Mouse (Mus musculus) heart, embryonic 12.5 days (tissue): ENCODE measurements around the gene Uap1. TPM values are rescaled to one million over a fixed set of nuclear protein-coding genes. Genes with fewer than 3 reads are reported as not detected.

ENCODE experiments used
- ATAC-seq: fragments of 200-750 bp; cut with Nextera tagmentation; 2 replicates; pipeline ENCODE4 v1.8.0; 2017; ENCODE audit warnings: moderate TSS enrichment, moderate library complexity; ENCODE audit not compliant: insufficient number of reproducible peaks, low FRiP score
- H3K27ac ChIP-seq: fragments of 300-500 bp; sonication (generic); 2 replicates; pipeline ENCODE4 v1.5.1; 2016; ENCODE audit warnings: mild to moderate bottlenecking, moderate library complexity; ENCODE audit not compliant: poor library complexity, severe bottlenecking
- H3K27me3 ChIP-seq: fragments of 300-500 bp; sonication (generic); replicated peaks from 2 replicates; pipeline ENCODE4 v1.6.1; 2016; ENCODE audit warnings: mild to moderate bottlenecking, moderate library complexity
- H3K36me3 ChIP-seq: fragments of 300-500 bp; sonication (generic); 2 replicates; pipeline ENCODE4 v1.6.1; 2016; ENCODE audit warnings: mild to moderate bottlenecking, moderate library complexity
- H3K4me1 ChIP-seq: fragments of 300-500 bp; sonication (generic); replicated peaks from 2 replicates; pipeline ENCODE4 v1.6.1; 2016; ENCODE audit warnings: mild to moderate bottlenecking
- H3K4me2 ChIP-seq: fragments of 300-500 bp; sonication (generic); 2 replicates; pipeline ENCODE4 v1.6.1; 2016; ENCODE audit warnings: mild to moderate bottlenecking, moderate library complexity
- H3K4me3 ChIP-seq: fragments of 300-500 bp; sonication (generic); 2 replicates; pipeline ENCODE4 v1.5.1; 2016; ENCODE audit warnings: mild to moderate bottlenecking
- H3K9ac ChIP-seq: fragments of 300-500 bp; sonication (generic); 2 replicates; pipeline ENCODE4 v1.6.1; 2016; ENCODE audit warnings: mild to moderate bottlenecking, moderate library complexity
- H3K9me3 ChIP-seq: fragments of 300-500 bp; sonication (generic); replicated peaks from 2 replicates; pipeline ENCODE4 v1.6.1; 2016; ENCODE audit warnings: mild to moderate bottlenecking, moderate library complexity
- WGBS: fragments of 180-500 bp; shearing (Covaris S2); methylation state at CpG from one replicate; pipeline ENCODE4 v1.1.7; 2016; 5-methylcytosine and 5-hydroxymethylcytosine counted together
- polyA plus RNA-seq: library from polyadenylated mRNA; unstranded; fragments of >200 nt; fragmentation: Nextera tagmentation; extraction: Ambion mirVana; gene quantifications from 2 replicates; pipeline ENCODE4 v1.2.1, GENCODE M21; 2016

The Uap1 gene
- polyA plus RNA-seq, result 61.6 and 66.1 TPM in 2 replicates

DNA sequence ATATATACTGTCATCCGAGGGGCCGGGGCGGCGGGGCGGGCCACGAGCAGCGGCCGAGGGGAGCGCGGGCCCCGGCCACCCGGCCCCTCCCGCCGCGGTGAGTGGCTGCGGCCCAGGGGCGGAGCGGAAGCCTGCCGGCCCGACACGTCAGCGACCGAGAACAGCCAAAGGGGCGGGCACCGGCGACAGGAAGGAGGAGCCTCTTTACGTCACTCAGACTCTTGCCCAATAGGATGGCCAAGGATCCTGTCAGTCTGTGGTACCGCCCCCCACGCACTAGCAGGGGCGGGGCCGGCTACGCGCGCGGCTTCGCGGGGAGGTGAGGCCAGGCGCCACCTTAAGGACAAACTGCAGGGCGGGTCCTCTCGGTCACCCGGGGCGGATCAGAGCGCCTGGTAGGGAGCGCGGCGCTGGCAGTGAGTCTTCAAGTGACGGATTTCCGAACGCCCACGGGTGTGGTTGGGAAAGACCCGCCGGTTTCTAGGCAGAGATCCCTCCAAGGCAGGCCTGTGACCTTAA is at the start of gene Uap1:
Gene Uap1, minus strand, starts transcription at position 144 of the 519 bp plus-strand sequence.
- Histone ChIP-seq H3K4me3 (peak within 1 kb of the TSS; percentile 75), H3K36me3 (no peaks in the 10 kb centered on the region), H3K27me3 (no peaks in the 10 kb centered on the region), H3K4me1 (peaks cover 22% of the 10 kb centered on the region), H3K4me2 (peak within 1 kb of the TSS; percentile 83), H3K27ac (peak within 1 kb of the TSS; percentile 96), H3K9ac (peak within 1 kb of the TSS; percentile 92), H3K9me3 (no peaks in the 10 kb centered on the region)
- peak; percentile 99 for ATAC-seq
- WGBS, result 0% methylated on average over 52 of the region's 52 CpGs

- 70% methylated on average over 2 of the region's 2 CpGs for WGBS
- ATAC-seq, result no peak
- Histone ChIP-seq H3K27ac (no peak overlapping the region), H3K4me2 (no peak overlapping the region), H3K4me1 (no peaks in the 10 kb centered on the region), H3K4me3 (no peak overlapping the region), H3K36me3 (no peaks in the 10 kb centered on the region), H3K9me3 (no peaks in the 10 kb centered on the region), H3K9ac (no peak overlapping the region), H3K27me3 (0 out of 2 replicates have a peak, but pooled peaks cover 3% of the 10 kb centered on the region)
Measured at GRCm38 (mm10) chr1:170223276-170223675, 48.5 kb upstream of the Uap1 start.

GRCm38 (mm10) chr1:170220351-170220750 is 45.6 kb upstream of the Uap1 start:
- H3K9ac ChIP-seq, result no peak overlapping the region
- peaks cover 10% of the 10 kb centered on the region; the same call in 1 of the 2 replicates for H3K27me3 ChIP-seq
- no peaks in the 10 kb centered on the region for H3K36me3 ChIP-seq
- H3K4me3 ChIP-seq, result no peak overlapping the region
- ATAC-seq, result no peak
- H3K9me3 ChIP-seq, result no peaks in the 10 kb centered on the region
- no peaks in the 10 kb centered on the region for H3K4me1 ChIP-seq
- no peak overlapping the region for H3K4me2 ChIP-seq
- no peak overlapping the region for H3K27ac ChIP-seq

DNA sequence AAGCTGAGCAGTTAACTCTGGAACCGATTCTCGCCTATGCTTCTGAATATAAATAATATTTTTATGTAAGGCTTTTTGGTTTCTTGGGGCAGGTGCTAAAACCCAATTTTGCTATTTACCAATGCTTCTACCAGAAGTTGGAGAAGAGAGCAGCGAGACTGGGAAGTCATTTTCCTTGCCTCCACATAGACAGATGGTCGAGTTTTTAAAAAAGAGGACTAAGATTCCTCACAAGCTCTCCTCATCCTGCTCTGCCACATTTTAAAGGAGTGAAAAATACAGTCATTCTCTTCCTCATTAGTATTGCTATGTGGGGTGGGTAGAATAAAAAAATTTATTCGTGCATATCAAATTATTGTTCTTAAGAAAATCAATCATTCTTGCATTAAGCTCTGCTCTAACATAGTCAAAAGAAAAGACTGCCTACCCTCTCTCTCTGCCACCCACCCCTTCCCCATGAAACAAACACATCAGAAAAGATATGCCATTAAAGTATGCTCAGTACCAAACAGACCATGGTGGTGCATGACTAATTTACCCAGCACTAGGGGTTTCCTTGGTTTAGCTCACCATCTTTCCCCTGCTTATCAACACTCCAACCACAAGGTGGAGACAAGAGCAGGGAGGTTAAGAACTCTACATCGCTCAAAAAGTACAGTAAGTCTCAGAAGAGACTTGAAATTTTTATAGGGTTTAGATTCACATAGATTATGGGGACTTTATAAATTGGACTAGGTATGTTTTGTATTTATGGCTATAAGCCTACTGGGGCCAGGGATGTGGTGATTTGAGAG is 43.5 kb upstream of the Uap1 start:
- WGBS, result 73% methylated on average over 6 of the region's 6 CpGs

DNA sequence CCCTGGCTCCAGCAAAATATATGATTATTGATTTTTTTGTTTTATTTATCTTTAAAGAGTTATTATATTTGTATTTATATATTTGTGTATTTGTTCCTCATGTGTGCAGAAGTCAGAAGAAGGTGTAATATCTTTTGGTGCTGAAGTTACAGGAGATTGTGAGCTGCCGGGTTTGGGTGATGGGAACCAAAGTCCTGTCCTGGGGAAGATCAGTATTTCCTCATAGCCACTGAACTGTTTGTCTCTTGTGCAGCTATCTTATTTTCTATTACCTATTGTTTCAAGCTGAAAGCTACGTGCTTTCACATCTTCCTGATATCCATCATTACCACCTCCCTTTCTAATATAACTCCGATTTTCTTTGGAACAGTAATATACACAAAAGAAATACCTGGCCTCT is 40.8 kb upstream of the Uap1 start:
- no peak for ATAC-seq
- Histone ChIP-seq H3K9ac (no peak overlapping the region), H3K36me3 (peaks cover 17% of the 10 kb centered on the region), H3K4me2 (peak overlapping the region; percentile 76), H3K27me3 (peaks cover 7% of the 10 kb centered on the region; the same call in 1 of the 2 replicates), H3K9me3 (no peaks in the 10 kb centered on the region), H3K27ac (no peak overlapping the region), H3K4me1 (peaks cover 7% of the 10 kb centered on the region), H3K4me3 (peak overlapping the region; percentile 100)
- 68% methylated on average over 3 of the region's 3 CpGs for WGBS

More for the DNA sequence above, 43.5 kb upstream of the Uap1 start:
- Histone ChIP-seq H3K4me1 (peaks cover 5% of the 10 kb centered on the region), H3K9me3 (no peaks in the 10 kb centered on the region), H3K9ac (no peak overlapping the region), H3K36me3 (no peaks in the 10 kb centered on the region), H3K4me2 (no peak overlapping the region), H3K4me3 (no peak overlapping the region), H3K27me3 (peaks cover 10% of the 10 kb centered on the region; the same call in 1 of the 2 replicates), H3K27ac (no peak overlapping the region)
- no peak for ATAC-seq

DNA sequence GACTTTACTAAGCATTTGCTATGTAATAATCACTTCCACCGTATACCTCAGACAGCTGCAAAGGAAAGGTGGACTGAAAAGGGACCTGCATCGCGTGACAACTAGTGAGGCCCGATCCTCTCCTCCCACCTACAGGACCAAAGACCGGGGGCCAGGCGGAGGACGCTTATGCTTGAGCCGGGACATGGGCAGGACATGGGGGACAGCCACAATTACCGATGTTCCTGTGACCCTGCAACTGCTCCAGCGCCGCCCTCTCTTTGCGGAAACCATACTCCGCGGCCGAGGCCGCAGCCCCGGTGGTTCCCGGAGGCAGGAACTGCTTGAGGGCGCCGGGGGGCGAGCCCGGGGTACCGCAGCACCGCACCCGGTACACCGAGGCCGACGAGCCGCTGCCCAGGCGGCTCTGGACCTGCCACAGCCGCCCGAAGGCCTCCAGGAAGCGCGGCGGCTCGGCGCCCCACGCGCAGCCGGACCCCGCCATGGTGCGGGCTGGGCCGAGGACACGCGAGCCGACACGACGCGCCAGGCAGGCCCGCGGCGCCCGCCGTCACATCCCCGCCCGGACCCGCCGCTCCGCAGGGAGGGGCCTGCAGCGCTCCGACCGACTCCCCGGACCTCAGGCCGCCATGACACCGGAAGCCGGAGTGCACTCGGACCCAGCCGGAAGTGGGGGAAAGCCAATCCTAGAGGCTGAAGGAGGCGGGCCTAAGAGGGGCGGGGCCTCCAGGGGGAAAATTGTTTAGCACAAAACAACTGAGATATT is 40.2 kb upstream of the Uap1 start, which contains the start of gene Uhmk1:
Gene Uhmk1, minus strand, starts transcription at position 641 of the 766 bp plus-strand sequence.
- peak within 1 kb of the TSS; percentile 100 for H3K4me3 ChIP-seq
- peaks cover 21% of the 10 kb centered on the region for H3K36me3 ChIP-seq
- H3K4me2 ChIP-seq, result peak within 1 kb of the TSS; percentile 76
- H3K9ac ChIP-seq, result peak within 1 kb of the TSS; percentile 99
- H3K27ac ChIP-seq, result peak within 1 kb of the TSS; percentile 93
- peak; percentile 98 for ATAC-seq
- H3K9me3 ChIP-seq, result no peaks in the 10 kb centered on the region
- under 1% methylated on average over 60 of the region's 70 CpGs for WGBS
- peaks cover 7% of the 10 kb centered on the region; the same call in 1 of the 2 replicates for H3K27me3 ChIP-seq
- peaks cover 7% of the 10 kb centered on the region for H3K4me1 ChIP-seq

- Histone ChIP-seq H3K4me1 (peaks cover 7% of the 10 kb centered on the region), H3K27ac (peak overlapping the region; percentile 93; the same call in 1 of the 2 replicates), H3K9me3 (no peaks in the 10 kb centered on the region), H3K4me2 (peak overlapping the region; percentile 76), H3K36me3 (peaks cover 24% of the 10 kb centered on the region), H3K9ac (peak overlapping the region; percentile 99), H3K4me3 (peak overlapping the region; percentile 100), H3K27me3 (peaks cover 7% of the 10 kb centered on the region; the same call in 1 of the 2 replicates)
- WGBS, result 27% methylated on average over 7 of the region's 7 CpGs
- ATAC-seq, result no peak
Measured at GRCm38 (mm10) chr1:170214383-170214756, 39.6 kb upstream of the Uap1 start.

DNA sequence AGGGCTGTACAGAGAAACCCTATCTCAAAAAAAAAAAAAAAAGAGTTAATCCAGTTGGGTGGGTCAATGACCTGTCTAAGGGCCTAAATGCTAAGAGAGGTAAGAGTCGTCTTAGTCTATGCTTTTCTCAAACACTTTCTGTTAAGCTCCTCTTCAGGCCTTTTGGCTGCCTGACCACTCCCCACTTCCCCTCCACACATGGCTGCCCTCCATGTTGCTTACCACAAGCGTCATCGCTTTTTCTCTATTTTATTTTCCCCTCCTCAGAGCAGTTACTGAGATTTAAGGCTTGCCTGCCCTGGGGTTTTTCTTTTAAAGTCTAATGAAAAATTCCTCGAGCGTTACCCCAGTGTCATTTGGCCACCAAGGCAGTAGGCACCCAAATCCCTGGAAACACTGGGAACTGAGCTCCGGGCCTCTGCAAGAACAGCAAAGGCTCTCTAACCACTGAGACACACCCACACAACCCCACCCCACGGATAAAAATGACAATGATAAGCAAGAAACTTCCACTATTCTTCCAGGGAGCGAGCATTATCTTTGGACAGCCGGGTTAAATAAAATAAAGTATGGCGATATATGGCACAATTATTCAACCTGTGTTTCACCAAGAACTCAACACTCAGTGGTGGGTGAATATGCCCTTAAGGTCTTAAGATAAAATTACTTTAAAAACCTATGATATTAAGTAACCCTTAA is 38.6 kb upstream of the Uap1 start:
- ATAC-seq, result no peak
- WGBS, result 81% methylated on average over 10 of the region's 10 CpGs
- Histone ChIP-seq H3K27me3 (peaks cover 7% of the 10 kb centered on the region; the same call in 1 of the 2 replicates), H3K4me1 (peaks cover 7% of the 10 kb centered on the region), H3K9ac (no peak overlapping the region), H3K27ac (no peak overlapping the region), H3K4me3 (no peak overlapping the region), H3K36me3 (peaks cover 35% of the 10 kb centered on the region), H3K9me3 (no peaks in the 10 kb centered on the region), H3K4me2 (no peak overlapping the region)

GRCm38 (mm10) chr1:170206395-170206794 is 31.6 kb upstream of the Uap1 start:
- peaks cover 73% of the 10 kb centered on the region for H3K36me3 ChIP-seq
- no peak for ATAC-seq

DNA sequence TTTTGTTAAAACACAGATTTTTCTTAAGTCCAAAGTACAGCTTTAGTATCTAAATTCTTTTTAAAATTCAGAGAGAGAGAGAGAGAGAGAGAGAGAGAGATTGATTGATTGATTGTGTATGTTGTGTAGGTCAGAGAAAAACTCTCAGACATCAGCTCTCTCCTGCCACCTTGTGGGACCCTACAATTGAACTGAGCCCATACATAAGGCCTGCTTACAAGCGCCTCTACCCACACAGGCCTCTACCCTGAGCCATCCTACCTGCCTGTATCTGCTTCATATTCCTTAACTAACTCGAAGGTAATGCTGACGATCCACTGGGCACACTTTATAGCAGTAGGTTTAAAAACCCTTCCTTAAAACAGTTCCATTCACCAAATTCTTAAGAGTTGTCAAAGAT is 25.6 kb upstream of the Uap1 start:
- no peaks in the 10 kb centered on the region for H3K4me1 ChIP-seq
- peaks cover 71% of the 10 kb centered on the region for H3K36me3 ChIP-seq
- no peak overlapping the region for H3K4me3 ChIP-seq
- H3K4me2 ChIP-seq, result no peak overlapping the region
- ATAC-seq, result no peak
- no peak overlapping the region for H3K27ac ChIP-seq
- WGBS, result 76% methylated on average over 3 of the region's 3 CpGs
- no peaks in the 10 kb centered on the region for H3K27me3 ChIP-seq
- H3K9me3 ChIP-seq, result no peaks in the 10 kb centered on the region
- H3K9ac ChIP-seq, result no peak overlapping the region

More at GRCm38 (mm10) chr1:170206395-170206794, 31.6 kb upstream of the Uap1 start:
- no peak overlapping the region for H3K4me3 ChIP-seq
- no peak overlapping the region for H3K27ac ChIP-seq
- no peaks in the 10 kb centered on the region for H3K4me1 ChIP-seq
- H3K4me2 ChIP-seq, result no peak overlapping the region
- no peaks in the 10 kb centered on the region for H3K9me3 ChIP-seq
- no peak overlapping the region for H3K9ac ChIP-seq
- no peaks in the 10 kb centered on the region for H3K27me3 ChIP-seq
- whole genome bisulfite sequencing, result 91% methylated on average over 6 of the region's 6 CpGs
